ENCODE assay signal across 20 mouse cellular contexts in genomic region chr8:108146536-108146935, GRCm38 (mm10).
"Had no signal": no experiment of that assay in that cellular context is flagged by ENCODE, and none has a peak within 500 bp of the region (broad histone marks: within the 10 kb centered on the region; RNA-seq: fewer than 3 reads in every experiment).

No protein-coding gene starts in this region.

- H3K27ac ChIP-seq: intestine, embryonic 15.5 days; kidney, embryonic 15.5 days; left cerebral cortex, adult 2 months; liver, embryonic 14.5 days; lung, embryonic 15.5 days; midbrain, embryonic 10.5 days; neural tube, embryonic 13.5 days; stomach, embryonic 15.5 days had no signal

- H3K4me2 ChIP-seq: intestine, embryonic 15.5 days; kidney, embryonic 15.5 days; liver, embryonic 11.5 days; lung, embryonic 15.5 days; neural tube, embryonic 13.5 days; stomach, embryonic 15.5 days had no signal

- H3K36me3 ChIP-seq: intestine, embryonic 15.5 days; kidney, embryonic 15.5 days; lung, embryonic 15.5 days; midbrain, embryonic 10.5 days; neural tube, embryonic 13.5 days; stomach, embryonic 15.5 days had no signal

- H3K4me3 ChIP-seq: intestine, embryonic 15.5 days; kidney, embryonic 15.5 days; left cerebral cortex, adult 2 months; lung, embryonic 15.5 days; megakaryocyte, embryonic 14.5 days; midbrain, embryonic 10.5 days; myocyte; neural tube, embryonic 13.5 days; stomach, embryonic 15.5 days had no signal

- H3K9me3 ChIP-seq: intestine, embryonic 15.5 days; kidney, embryonic 15.5 days; lung, embryonic 15.5 days; midbrain, embryonic 10.5 days; neural tube, embryonic 13.5 days; stomach, embryonic 15.5 days had no signal

- H3K4me1 ChIP-seq: intestine, embryonic 15.5 days; megakaryocyte, embryonic 14.5 days; neural tube, embryonic 13.5 days; stomach, embryonic 15.5 days had no signal

- H3K9ac ChIP-seq: intestine, embryonic 15.5 days; kidney, embryonic 15.5 days; liver, embryonic 14.5 days; lung, embryonic 15.5 days; neural tube, embryonic 13.5 days; stomach, embryonic 15.5 days had no signal

- DNase-seq: kidney, adult 11 months; kidney, postnatal 10 days; layer of hippocampus, postnatal 36 days; lung, adult 18-20 months; lung, postnatal 10 days; lung, postnatal 36 days; right cerebral cortex, postnatal 25 days; spleen, adult 18-20 months; thymus, postnatal 25 days had no signal

- ATAC-seq: intestine, embryonic 15.5 days had no signal

- H3K27me3 ChIP-seq: intestine, embryonic 15.5 days; kidney, embryonic 15.5 days; lung, embryonic 15.5 days; megakaryocyte, embryonic 14.5 days; neural tube, embryonic 13.5 days; stomach, embryonic 15.5 days had no signal
